Comparison of ENCODE assay signal across 8 mouse cellular contexts in genomic region chr14:54432078-54432836, GRCm38 (mm10). TPM values are rescaled to one million over a fixed set of nuclear protein-coding genes. Genes with fewer than 3 reads are reported as not detected.
DNase-seq lines count a peak whose midpoint lies in the region; ATAC-seq and TF ChIP-seq lines count a peak whose summit lies in the region.

No protein-coding gene starts in this region.

- H3K4me2 ChIP-seq in forebrain, embryonic 12.5 days, result peak overlapping the region; percentile 65
- H3K4me2 ChIP-seq in intestine, embryonic 15.5 days (replicated peaks), result peak overlapping the region; percentile 77
- H3K4me2 ChIP-seq in lung, postnatal 0 days (replicated peaks; ENCODE audit: low read depth, low read length), result peak overlapping the region; percentile 77

- peak overlapping the region; percentile 88 for H3K9ac ChIP-seq in forebrain, embryonic 12.5 days
- H3K9ac ChIP-seq in intestine, embryonic 15.5 days, result peak overlapping the region; percentile 98
- H3K9ac ChIP-seq in lung, postnatal 0 days (replicated peaks; ENCODE audit: low read depth), result peak overlapping the region; percentile 97

- H3K27ac ChIP-seq in heart, embryonic 10.5 days, result peak overlapping the region; percentile 100
- peak overlapping the region; percentile 91 for H3K27ac ChIP-seq in forebrain, embryonic 12.5 days
- peak overlapping the region; percentile 97 for H3K27ac ChIP-seq in intestine, embryonic 15.5 days
- peak overlapping the region; percentile 98 for H3K27ac ChIP-seq in lung, postnatal 0 days (ENCODE audit: low read length)

- H3K36me3 ChIP-seq in heart, embryonic 10.5 days, result peaks cover 37% of the 10 kb centered on the region
- H3K36me3 ChIP-seq in forebrain, embryonic 12.5 days (replicated peaks), result peaks cover 15% of the 10 kb centered on the region
- H3K36me3 ChIP-seq in intestine, embryonic 15.5 days, result peaks cover 13% of the 10 kb centered on the region
- no peaks in the 10 kb centered on the region; the same call in 1 of the 2 replicates for H3K36me3 ChIP-seq in lung, postnatal 0 days (ENCODE audit: insufficient read depth, low read length)
- no peaks in the 10 kb centered on the region for H3K36me3 ChIP-seq in splenic B cell, adult 2 months (ENCODE audit: control insufficient read depth, insufficient read depth, low read length, poor library complexity, severe bottlenecking)

- TF ChIP-seq CTCF in lung, postnatal 0 days (IDR thresholded peaks at IDR 0.05), result peak; percentile 47

- peak overlapping the region; percentile 90 for H3K4me3 ChIP-seq in heart, embryonic 10.5 days
- peak overlapping the region; percentile 63 for H3K4me3 ChIP-seq in forebrain, embryonic 12.5 days (replicated peaks)
- H3K4me3 ChIP-seq in intestine, embryonic 15.5 days (replicated peaks), result peak overlapping the region; percentile 77
- H3K4me3 ChIP-seq in lung, postnatal 0 days (ENCODE audit: low read depth, low read length), result peak overlapping the region; percentile 89

- H3K4me1 ChIP-seq in heart, embryonic 10.5 days, result peaks cover 62% of the 10 kb centered on the region
- H3K4me1 ChIP-seq in forebrain, embryonic 12.5 days, result peaks cover 57% of the 10 kb centered on the region
- peaks cover 39% of the 10 kb centered on the region for H3K4me1 ChIP-seq in intestine, embryonic 15.5 days (replicated peaks)
- H3K4me1 ChIP-seq in lung, postnatal 0 days (ENCODE audit: insufficient read depth, low read depth, low read length), result peaks cover 37% of the 10 kb centered on the region; the same call in 1 of the 2 replicates

- H3K27me3 ChIP-seq in heart, embryonic 10.5 days (ENCODE audit: insufficient read depth, poor library complexity, severe bottlenecking), result no peaks in the 10 kb centered on the region
- peaks cover 16% of the 10 kb centered on the region; the same call in 1 of the 2 replicates for H3K27me3 ChIP-seq in forebrain, embryonic 12.5 days
- H3K27me3 ChIP-seq in intestine, embryonic 15.5 days (replicated peaks), result no peaks in the 10 kb centered on the region
- H3K27me3 ChIP-seq in lung, postnatal 0 days (replicated peaks; ENCODE audit: insufficient read depth, low read length), result no peaks in the 10 kb centered on the region
- H3K27me3 ChIP-seq in splenic B cell, adult 2 months (ENCODE audit: control insufficient read depth, insufficient read depth, low read length, poor library complexity, severe bottlenecking), result no peaks in the 10 kb centered on the region

- 2% methylated on average over 54 of the region's 54 CpGs for WGBS in heart, embryonic 10.5 days
- 4% methylated on average over 54 of the region's 54 CpGs for WGBS in forebrain, embryonic 12.5 days
- 1% methylated on average over 54 of the region's 54 CpGs for WGBS in intestine, embryonic 15.5 days
- 4% methylated on average over 54 of the region's 54 CpGs for WGBS in lung, postnatal 0 days

- ATAC-seq in forebrain, embryonic 12.5 days (ENCODE audit: low FRiP score), result peak; percentile 34; the same call in 1 of the 2 replicates
- peak; percentile 24 for ATAC-seq in intestine, embryonic 15.5 days
- peak; percentile 42 for ATAC-seq in lung, postnatal 0 days

- TF ChIP-seq EP300 in lung, postnatal 0 days (IDR thresholded peaks at IDR 0.05), result no peak

- H3K9me3 ChIP-seq in heart, embryonic 10.5 days, result no peaks in the 10 kb centered on the region
- no peaks in the 10 kb centered on the region for H3K9me3 ChIP-seq in forebrain, embryonic 12.5 days
- H3K9me3 ChIP-seq in intestine, embryonic 15.5 days, result no peaks in the 10 kb centered on the region
- no peaks in the 10 kb centered on the region for H3K9me3 ChIP-seq in lung, postnatal 0 days (ENCODE audit: low read length)

- DNase-seq in heart, embryonic 10.5 days (ENCODE audit: low spot score), result no peak
- DNase-seq in heart, adult 9 months (ENCODE audit: low spot score in 2 of 2), result no peak
- DNase-seq in ZHBTc4 (ENCODE audit: low read depth, low spot score), result peak; percentile 52
- peak; percentile 63 for DNase-seq in lung, postnatal 0 days (ENCODE audit: low spot score)
- peak; percentile 51 for DNase-seq in splenic B cell, adult 2 months (ENCODE audit: low read depth, low spot score)
- no peak for DNase-seq in layer of hippocampus, adult 9-10 months (ENCODE audit: low spot score)

RNA-seq across cellular contexts. Expression of gene Mmp14, which starts 0.8 kb away (rescaled TPM):
- 80.3 and 108 TPM in 2 replicates for polyA plus RNA-seq in heart, embryonic 10.5 days (2016; fragmentation: Nextera tagmentation; extraction: Ambion mirVana)
- 76.0 and 79.2 TPM in 2 replicates for polyA plus RNA-seq in forebrain, embryonic 12.5 days (2016; fragmentation: Nextera tagmentation; extraction: Ambion mirVana)
- polyA plus RNA-seq in intestine, embryonic 15.5 days (2015; fragmentation: Nextera tagmentation; extraction: Ambion mirVana), result 110 and 112 TPM in 2 replicates
- 150 and 155 TPM in 2 replicates for polyA plus RNA-seq in lung, postnatal 0 days (2015; fragmentation: Nextera tagmentation; extraction: Ambion mirVana)

RNA-seq across cellular contexts. Expression of gene Mrpl52, which starts 5.5 kb away (rescaled TPM):
- 222 and 228 TPM in 2 replicates for polyA plus RNA-seq in heart, embryonic 10.5 days (2016; fragmentation: Nextera tagmentation; extraction: Ambion mirVana)
- 274 and 307 TPM in 2 replicates for polyA plus RNA-seq in forebrain, embryonic 12.5 days (2016; fragmentation: Nextera tagmentation; extraction: Ambion mirVana)
- 270 and 308 TPM in 2 replicates for polyA plus RNA-seq in intestine, embryonic 15.5 days (2015; fragmentation: Nextera tagmentation; extraction: Ambion mirVana)
- polyA plus RNA-seq in lung, postnatal 0 days (2015; fragmentation: Nextera tagmentation; extraction: Ambion mirVana), result 251 and 266 TPM in 2 replicates

RNA-seq across cellular contexts. Expression of gene Slc7a7, which starts 14.7 kb away (rescaled TPM):
- polyA plus RNA-seq in heart, embryonic 10.5 days (2016; fragmentation: Nextera tagmentation; extraction: Ambion mirVana), result 6.2 and 8.4 TPM in 2 replicates
- 4.2 and 5.4 TPM in 2 replicates for polyA plus RNA-seq in forebrain, embryonic 12.5 days (2016; fragmentation: Nextera tagmentation; extraction: Ambion mirVana)
- 51.0 and 56.3 TPM in 2 replicates for polyA plus RNA-seq in intestine, embryonic 15.5 days (2015; fragmentation: Nextera tagmentation; extraction: Ambion mirVana)
- polyA plus RNA-seq in lung, postnatal 0 days (2015; fragmentation: Nextera tagmentation; extraction: Ambion mirVana), result 20.7 and 24.3 TPM in 2 replicates

RNA-seq across cellular contexts. Expression of gene Lrp10, which starts 31.7 kb away (rescaled TPM):
- 44.8 and 51.0 TPM in 2 replicates for polyA plus RNA-seq in heart, embryonic 10.5 days (2016; fragmentation: Nextera tagmentation; extraction: Ambion mirVana)
- 26.2 and 29.8 TPM in 2 replicates for polyA plus RNA-seq in forebrain, embryonic 12.5 days (2016; fragmentation: Nextera tagmentation; extraction: Ambion mirVana)
- polyA plus RNA-seq in intestine, embryonic 15.5 days (2015; fragmentation: Nextera tagmentation; extraction: Ambion mirVana), result 57.2 and 60.6 TPM in 2 replicates
- polyA plus RNA-seq in lung, postnatal 0 days (2015; fragmentation: Nextera tagmentation; extraction: Ambion mirVana), result 92.5 and 96.5 TPM in 2 replicates

RNA-seq across cellular contexts. Expression of gene Rem2, which starts 43.6 kb away (rescaled TPM):
- polyA plus RNA-seq in heart, embryonic 10.5 days (2016; fragmentation: Nextera tagmentation; extraction: Ambion mirVana), result 2.4 and 3.8 TPM in 2 replicates
- polyA plus RNA-seq in forebrain, embryonic 12.5 days (2016; fragmentation: Nextera tagmentation; extraction: Ambion mirVana), result 26.1 and 29.9 TPM in 2 replicates
- polyA plus RNA-seq in intestine, embryonic 15.5 days (2015; fragmentation: Nextera tagmentation; extraction: Ambion mirVana), result 1.6 and 1.9 TPM in 2 replicates
- polyA plus RNA-seq in lung, postnatal 0 days (2015; fragmentation: Nextera tagmentation; extraction: Ambion mirVana), result 11.9 and 16.0 TPM in 2 replicates

Comparison
In these comparisons a context has a peak if more than half of its experiments do, and no peak if none do; other contexts are left out.
1. DNase-seq: peak in ZHBTc4 (single experiment), lung, postnatal 0 days (single experiment) and splenic B cell, adult 2 months (single experiment); none in heart, embryonic 10.5 days (single experiment), heart, adult 9 months (0 of 2) and layer of hippocampus, adult 9-10 months (single experiment).
2. Peak in every context shown above with its lines, with median percentiles within 50 percentile points of each other: H3K27ac ChIP-seq, H3K4me3 ChIP-seq, ATAC-seq, H3K4me2 ChIP-seq and H3K9ac ChIP-seq.